Mouse (Mus musculus) skeletal muscle tissue, adult 2 months (tissue): ENCODE results near the gene Rnf113a1.
"Not testable (repeated sequence)": the region's sequence is repeated elsewhere in the genome, so short reads cannot be mapped to it uniquely, and the experiment has no call there.

ENCODE experiments used
- DNase-seq: peaks from one replicate; pipeline ENCODE4 v3.0.0-alpha.2; 2012; ENCODE audit warnings: low read depth, low spot score

Gene Rnf113a1

DNA sequence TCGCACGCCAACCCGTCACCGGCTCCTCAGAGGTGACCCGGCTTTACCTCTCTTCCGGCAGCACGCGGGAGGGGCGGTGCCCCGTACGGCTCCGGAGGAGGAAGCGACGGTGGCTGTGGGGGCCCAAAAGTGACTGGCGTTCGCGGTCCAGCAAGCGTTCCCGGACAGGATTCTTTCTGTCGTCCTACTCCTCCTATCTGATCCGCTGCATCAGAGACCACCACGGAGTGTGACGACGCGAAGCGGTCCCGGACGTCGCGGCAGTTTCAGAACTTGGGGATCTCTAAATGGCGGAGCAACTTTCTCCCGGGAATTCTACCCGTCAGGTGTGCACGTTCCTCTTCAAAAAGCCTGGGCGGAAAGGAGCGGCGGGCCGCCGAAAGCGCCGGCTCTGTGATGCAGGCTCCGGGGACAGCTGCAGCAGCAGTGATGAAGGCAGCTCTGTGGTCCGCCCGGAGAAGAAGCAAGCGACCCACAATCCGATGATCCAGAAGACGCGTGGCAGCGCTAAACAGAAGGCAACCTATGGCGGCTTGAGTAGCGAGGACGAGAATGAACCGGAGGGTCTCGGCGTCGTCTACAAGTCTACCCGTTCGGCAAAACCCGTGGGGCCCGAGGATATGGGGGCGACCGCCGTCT, at the start of gene Rnf113a1, which contains the start of gene Ndufa1:
TSS of gene Rnf113a1 (plus strand) at position 141 of the 639 bp plus-strand sequence.
TSS of gene Ndufa1 (minus strand) at position 59 of the 639 bp plus-strand sequence.
- peak; percentile 49 for DNase-seq

DNA sequence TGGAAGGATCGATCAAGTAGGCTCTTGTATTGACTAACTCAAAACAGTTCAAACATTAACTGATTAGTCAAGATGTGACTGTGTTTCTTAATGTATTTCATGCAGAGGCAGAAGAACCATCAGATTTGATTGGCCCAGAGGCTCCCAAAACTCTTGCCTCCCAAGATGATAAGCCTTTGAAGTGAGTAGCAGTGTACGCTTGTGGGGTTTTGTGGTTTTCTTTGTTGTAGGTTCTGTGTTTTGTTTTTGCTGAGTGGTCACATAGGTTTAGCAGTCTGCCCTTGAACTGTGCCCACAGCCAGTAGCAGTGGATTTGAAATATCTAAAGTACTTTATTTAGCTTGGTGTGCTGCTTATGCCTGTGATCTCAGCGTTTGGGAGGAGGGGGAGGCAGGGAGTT, 49.3 kb upstream of the Rnf113a1 start:
- DNase-seq: no peak

DNA sequence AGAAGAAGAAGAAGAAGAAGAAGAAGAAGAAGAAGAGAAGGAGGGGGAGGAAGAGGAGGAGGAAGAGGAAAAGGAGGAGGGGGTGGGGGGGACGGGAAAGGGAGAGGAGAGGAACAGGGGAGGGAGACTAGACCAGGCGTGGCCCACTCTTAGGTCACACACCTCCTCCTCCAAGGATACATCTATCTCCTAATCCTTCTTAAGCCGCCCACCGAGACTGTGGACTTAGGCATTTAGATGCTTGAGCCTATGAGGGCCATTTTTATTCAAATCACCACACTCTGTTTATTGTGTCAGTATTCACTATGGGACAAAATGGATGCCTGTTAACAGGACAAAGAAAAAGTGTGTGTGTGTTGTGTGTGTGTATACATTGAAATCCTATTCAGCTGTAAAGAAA, 46.5 kb upstream of the Rnf113a1 start:
- not testable (repeated sequence) for DNase-seq

DNA sequence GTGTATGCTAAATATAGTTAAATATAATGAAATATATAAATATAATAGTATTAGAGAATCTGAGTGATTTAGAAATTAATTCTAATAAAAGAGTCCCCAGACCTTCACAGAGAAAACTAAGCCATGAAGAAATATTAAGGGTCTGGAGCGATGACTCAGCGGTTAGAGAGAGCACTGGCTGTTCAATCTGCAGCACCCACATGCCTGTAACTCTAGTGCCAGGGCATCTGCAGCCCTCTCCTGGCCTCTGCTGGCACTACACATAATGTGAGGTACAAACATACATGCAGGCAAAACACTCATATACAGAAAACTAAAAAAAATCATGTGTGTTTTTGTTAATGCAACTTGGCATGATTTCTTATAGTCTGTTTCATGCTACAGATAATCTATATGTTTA, 46.1 kb upstream of the Rnf113a1 start:
- no peak for DNase-seq

DNA sequence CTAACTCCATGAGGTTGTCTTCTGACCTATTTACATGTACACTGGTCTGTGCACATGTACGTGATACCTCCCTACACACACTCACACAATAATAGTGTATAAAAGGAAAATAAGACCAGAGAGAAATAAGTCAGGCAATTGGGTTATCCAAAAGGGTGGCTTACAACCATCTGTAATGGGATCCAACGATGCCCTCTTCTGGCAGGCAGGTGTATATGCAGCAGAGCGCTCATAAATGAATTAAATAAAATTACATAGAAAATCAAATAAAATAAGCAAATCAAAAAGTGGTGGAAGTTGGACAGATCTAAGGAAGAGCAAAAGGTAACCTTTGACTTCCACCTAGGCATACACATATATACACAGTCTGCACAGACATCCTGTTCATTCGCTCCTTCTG, 33.2 kb upstream of the Rnf113a1 start:
- no peak for DNase-seq

DNA sequence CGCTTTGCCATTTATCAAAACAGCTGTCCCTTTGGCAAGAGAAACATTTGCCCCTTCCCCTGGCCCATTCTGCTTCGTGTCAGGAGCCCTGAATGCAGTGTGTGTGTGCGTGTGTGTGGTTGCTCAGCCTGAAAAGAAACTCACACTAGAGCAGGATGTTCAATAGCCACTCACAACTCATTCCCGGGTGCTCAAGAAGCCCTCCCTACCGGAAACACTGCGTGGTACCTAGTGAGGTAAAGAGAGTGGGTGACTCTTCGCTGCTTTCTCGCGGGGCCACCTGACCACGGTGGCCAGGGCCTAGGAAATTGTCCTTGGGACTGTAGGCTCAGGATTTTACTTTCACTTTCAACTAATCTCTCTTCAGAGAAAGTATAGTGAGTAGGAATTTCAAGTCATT, 29.9 kb upstream of the Rnf113a1 start:
- no peak for DNase-seq

DNA sequence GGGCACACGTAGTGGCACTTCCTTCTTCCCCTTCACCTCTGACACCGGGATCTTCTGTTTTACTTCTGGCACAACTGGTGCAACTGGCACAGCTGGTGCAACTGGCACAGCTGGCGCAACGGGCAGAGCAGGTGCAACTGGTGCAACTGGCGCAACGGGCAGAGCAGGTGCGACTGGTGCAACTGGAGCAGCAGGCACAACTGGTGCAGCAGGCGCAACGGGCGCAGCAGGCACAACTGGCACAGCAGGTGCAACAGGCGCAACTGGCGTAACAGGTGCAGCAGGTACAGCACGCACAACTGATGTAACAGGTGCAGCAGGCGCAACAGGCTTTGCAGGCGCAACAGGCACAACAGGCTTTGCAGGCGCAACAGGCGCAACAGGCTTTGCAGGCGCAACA, 27.9 kb upstream of the Rnf113a1 start:
- DNase-seq: no peak

DNA sequence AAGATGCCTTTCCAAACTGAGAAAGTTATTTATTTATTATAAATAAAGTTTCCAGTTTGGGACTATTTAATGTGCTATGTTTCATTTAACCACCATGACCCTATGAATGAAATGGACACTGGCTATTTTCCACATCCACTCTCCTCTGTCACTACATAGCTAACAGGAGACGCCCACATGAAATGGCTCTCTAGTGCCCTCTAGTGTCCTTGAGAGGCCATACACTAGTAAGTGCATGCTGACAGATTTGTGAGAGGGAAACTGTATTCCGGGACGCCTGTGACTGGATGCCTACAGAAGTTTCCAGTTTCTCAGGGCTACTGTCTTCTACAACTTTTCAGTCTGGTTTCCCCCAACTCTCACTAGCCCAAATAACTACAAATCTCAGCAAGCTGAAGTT, 24.0 kb upstream of the Rnf113a1 start:
- DNase-seq: peak; percentile 18

DNA sequence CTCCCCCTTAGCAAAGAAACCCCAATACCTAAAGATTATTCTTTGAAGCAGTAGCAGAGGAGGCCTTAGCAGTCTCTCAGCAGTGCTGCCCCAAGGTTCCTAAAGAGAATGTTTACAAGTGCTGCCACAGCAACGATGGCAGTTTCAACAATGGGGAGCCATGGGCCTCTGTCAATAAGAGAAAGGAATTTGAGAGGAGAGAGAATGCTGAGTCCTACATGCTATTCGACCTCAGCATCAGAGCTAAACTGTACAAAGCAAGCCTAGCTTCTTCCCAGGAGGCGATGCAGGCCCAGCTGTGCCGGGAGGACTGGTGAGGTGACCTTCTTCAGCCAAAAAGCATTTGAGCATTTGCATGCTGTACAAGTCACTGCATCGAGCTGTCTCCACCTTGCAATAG, 22.3 kb upstream of the Rnf113a1 start, which contains the start of gene Akap14:
TSS of gene Akap14 (minus strand) at position 101 of the 400 bp plus-strand sequence.
- no peak for DNase-seq

DNA sequence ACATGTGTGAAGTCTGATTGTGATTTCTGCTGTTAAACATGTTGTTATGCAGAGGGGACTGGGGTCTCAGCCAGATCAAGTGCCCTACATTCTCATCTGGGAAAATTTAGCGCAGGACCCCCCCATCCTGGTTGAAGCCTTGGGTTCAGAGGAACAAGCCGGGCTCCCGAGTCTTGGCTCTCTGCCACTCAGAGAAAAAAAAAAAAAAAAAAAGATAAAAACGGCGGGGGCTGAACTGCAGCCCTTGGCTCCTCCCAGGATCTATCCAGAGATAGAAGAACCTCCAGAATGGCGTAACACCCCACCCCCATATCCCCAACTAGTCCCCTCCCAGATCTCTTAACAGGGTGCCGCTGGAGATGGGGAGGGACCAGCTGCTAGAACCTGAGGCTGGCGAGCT, 6.6 kb upstream of the Rnf113a1 start:
- DNase-seq: not testable (repeated sequence)

DNA sequence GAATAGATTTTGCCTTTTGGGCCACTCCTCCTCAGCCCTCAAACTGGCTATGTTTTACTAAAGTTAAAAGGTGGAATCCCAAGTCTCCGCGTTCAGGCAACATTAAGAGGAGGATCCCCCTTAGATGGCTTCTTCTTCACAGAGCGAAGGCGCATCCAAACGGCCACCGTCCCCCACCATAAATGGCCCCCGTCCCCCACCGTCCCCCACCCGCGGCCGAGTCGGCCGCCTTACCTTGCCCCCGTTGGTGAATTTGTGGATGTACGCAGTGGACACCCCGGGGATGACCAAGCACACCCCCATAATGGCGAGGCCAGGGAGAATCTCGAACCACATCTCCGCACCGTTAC, 315 bp upstream of the Rnf113a1 start:
- no peak for DNase-seq

DNA sequence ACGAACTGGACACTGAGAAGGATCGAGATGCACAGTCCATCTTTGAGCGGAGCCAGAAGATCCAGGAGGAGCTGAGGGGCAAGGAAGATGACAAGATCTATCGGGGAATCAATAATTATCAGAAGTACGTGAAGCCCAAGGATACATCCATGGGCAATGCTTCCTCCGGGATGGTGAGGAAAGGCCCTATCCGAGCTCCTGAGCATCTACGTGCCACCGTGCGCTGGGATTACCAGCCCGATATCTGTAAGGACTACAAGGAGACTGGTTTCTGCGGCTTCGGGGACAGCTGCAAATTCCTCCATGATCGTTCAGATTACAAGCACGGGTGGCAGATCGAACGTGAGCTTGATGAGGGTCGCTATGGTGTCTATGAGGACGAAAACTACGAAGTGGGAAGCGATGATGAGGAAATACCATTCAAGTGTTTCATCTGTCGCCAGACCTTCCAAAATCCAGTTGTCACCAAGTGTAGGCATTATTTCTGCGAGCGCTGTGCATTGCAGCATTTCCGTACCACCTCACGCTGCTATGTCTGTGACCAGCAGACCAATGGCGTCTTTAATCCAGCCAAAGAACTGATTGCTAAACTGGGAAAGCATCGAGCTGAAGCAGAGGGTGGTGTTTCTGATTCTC, 817 bp downstream of the Rnf113a1 start:
- no peak for DNase-seq

DNA sequence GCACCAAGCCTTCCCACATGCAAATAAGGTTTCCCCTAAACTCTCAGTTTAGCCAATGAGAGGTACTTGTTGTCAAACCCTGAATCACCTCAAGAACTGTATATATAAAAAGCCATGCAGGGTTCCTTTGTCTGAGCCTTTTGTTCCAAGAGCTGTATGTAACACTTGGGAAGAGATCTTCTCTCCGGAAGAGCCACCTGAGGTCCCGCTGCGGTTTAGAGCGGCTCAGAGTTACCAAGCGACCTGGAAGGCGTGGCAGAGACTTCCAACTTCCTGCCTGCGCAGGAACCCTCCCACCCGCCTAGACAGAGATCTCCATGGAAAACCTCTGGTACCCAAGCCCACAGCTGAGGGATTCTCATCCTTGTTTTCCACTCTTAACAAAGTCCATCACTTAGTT, 7.6 kb downstream of the Rnf113a1 start:
- DNase-seq: no peak

DNA sequence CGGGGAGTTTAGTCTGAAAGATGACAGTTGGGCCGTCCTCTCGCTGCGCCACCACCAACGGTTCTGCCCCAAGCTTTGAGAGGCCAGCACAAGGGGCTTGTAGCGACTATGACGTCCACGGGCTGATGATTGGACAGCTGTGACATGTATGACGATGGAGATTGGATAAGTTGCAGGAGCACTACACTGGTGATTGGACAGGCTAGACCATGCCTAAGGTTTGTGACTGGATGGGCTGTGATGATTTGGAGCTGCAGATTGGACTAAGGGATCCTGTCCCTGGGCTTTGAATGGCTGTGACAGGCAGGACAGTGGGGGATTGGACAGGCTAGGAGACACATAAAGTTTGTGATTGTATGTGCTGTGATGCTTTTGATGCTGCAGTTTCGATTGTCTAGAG, 19.9 kb downstream of the Rnf113a1 start, which contains the start of gene Gm9:
TSS of gene Gm9 (minus strand) at position 101 of the 400 bp plus-strand sequence.
- no peak for DNase-seq

DNA sequence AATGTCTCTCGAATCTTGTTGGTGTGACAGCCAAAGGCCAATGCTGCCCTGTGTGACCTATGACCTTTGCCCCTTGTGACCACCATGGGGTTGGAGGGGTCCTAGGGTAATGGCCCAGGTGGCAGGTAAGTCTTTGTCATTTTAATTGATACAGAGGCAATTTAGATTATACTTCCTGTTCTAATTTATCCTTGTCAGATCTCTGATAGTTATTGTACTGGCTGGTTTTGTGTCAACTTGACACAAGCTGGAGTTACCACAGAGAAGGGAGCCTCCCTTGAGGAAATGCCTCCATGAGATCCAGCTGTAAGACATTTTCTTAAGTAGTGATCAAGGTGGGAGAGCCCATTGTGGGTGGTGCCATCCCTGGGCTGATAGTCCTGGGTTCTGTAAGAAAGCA, 31.1 kb downstream of the Rnf113a1 start, which contains the start of gene Rhox1:
TSS of gene Rhox1 (minus strand) at position 101 of the 400 bp plus-strand sequence.
- DNase-seq: not testable (repeated sequence)
